Mouse (Mus musculus) myocyte (in vitro differentiated cells): ENCODE data around the gene Cdh11. TPM values are rescaled to one million over a fixed set of nuclear protein-coding genes. Genes with fewer than 3 reads are reported as not detected.

ENCODE experiments used
- H3K27me3 ChIP-seq: one replicate; pipeline ENCODE4 v1.6.1; 2011; ENCODE audit not compliant: control insufficient read depth, insufficient read depth, insufficient read length
- H3K36me3 ChIP-seq: one replicate; pipeline ENCODE4 v1.6.1; 2011; ENCODE audit not compliant: control insufficient read depth, insufficient read depth
- H3K4me2 ChIP-seq: one replicate; pipeline ENCODE4 v1.6.1; 2011; ENCODE audit warnings: low read depth, control low read depth
- H3K4me3 ChIP-seq: one replicate; pipeline ENCODE4 v1.5.1; 2011; ENCODE audit warnings: mild to moderate bottlenecking, control low read depth, moderate library complexity
- H3K79me2 ChIP-seq: one replicate; pipeline ENCODE4 v1.6.1; 2011; ENCODE audit not compliant: control insufficient read depth, insufficient read depth
- H3ac ChIP-seq: one replicate; pipeline ENCODE4 v1.6.1; 2011; ENCODE audit not compliant: control insufficient read depth, insufficient read length
- CEBPB ChIP-seq: IDR thresholded peaks from 2 replicates; pipeline ENCODE4 v1.6.1; 2011; ENCODE audit warnings: mild to moderate bottlenecking, moderate library complexity; ENCODE audit not compliant: poor library complexity, insufficient read depth, severe bottlenecking
- E2F4 ChIP-seq: IDR thresholded peaks from one replicate; pipeline ENCODE4 v1.6.1; 2011; ENCODE audit warnings: mild to moderate bottlenecking, control low read depth, moderate library complexity; ENCODE audit not compliant: insufficient read depth
- MAX ChIP-seq: IDR thresholded peaks from one replicate; pipeline ENCODE4 v1.6.1; 2011; ENCODE audit warnings: low read depth, mild to moderate bottlenecking, control low read depth
- MYOD1 ChIP-seq, 3 experiments: IDR thresholded peaks; one replicate each; pipeline ENCODE4 v1.6.1; 2011; ENCODE audit warnings: control low read depth in 2 of 3, low read depth in 2 of 3, mild to moderate bottlenecking in 2 of 3, moderate library complexity in 1 of 3; ENCODE audit not compliant: insufficient read length in 2 of 3, control insufficient read depth in 1 of 3
- MYOG ChIP-seq, 3 experiments: IDR thresholded peaks; one replicate each; pipeline ENCODE4 v1.6.1; 2011; ENCODE audit warnings: control low read depth in 2 of 3, low read depth in 2 of 3, mild to moderate bottlenecking in 2 of 3; ENCODE audit not compliant: insufficient read length in 2 of 3, control insufficient read depth in 1 of 3, insufficient read depth in 1 of 3
- POLR2A ChIP-seq: IDR thresholded peaks from one replicate; pipeline ENCODE4 v1.6.1; 2011; ENCODE audit warnings: low read depth, mild to moderate bottlenecking, control low read depth, moderate library complexity; ENCODE audit not compliant: insufficient read length
- POLR2AphosphoS2 ChIP-seq: IDR thresholded peaks from one replicate; pipeline ENCODE4 v1.6.1; 2011; ENCODE audit warnings: low read depth, control low read depth; ENCODE audit not compliant: insufficient read length
- REST ChIP-seq: IDR thresholded peaks from one replicate; pipeline ENCODE4 v1.6.1; 2011; ENCODE audit warnings: mild to moderate bottlenecking, control low read depth, moderate library complexity; ENCODE audit not compliant: insufficient read depth, insufficient read length
- SRF ChIP-seq: IDR thresholded peaks from one replicate; pipeline ENCODE4 v1.6.1; 2011; ENCODE audit warnings: low read depth; ENCODE audit not compliant: control insufficient read depth, insufficient read length
- TCF12 ChIP-seq: IDR thresholded peaks from one replicate; pipeline ENCODE4 v1.6.1; 2011; ENCODE audit warnings: mild to moderate bottlenecking, control low read depth; ENCODE audit not compliant: poor library complexity, insufficient read depth, severe bottlenecking
- TCF3 ChIP-seq: IDR thresholded peaks from one replicate; pipeline ENCODE4 v1.6.1; 2011; ENCODE audit warnings: low read depth, control low read depth; ENCODE audit not compliant: insufficient read length
- USF1 ChIP-seq: IDR thresholded peaks from one replicate; pipeline ENCODE4 v1.6.1; 2011; ENCODE audit warnings: low read depth, mild to moderate bottlenecking, control low read depth, moderate library complexity
- polyA plus RNA-seq: library from polyadenylated mRNA; unstranded; fragments of >200 nt; fragmentation: generic; extraction: Trizol; gene quantifications from one replicate; pipeline ENCODE4 v1.2.1, GENCODE M21; 2012; ENCODE audit warnings: missing spikeins

Cdh11 gene
- polyA plus RNA-seq, 1 experiment = 6.1 TPM

DNA sequence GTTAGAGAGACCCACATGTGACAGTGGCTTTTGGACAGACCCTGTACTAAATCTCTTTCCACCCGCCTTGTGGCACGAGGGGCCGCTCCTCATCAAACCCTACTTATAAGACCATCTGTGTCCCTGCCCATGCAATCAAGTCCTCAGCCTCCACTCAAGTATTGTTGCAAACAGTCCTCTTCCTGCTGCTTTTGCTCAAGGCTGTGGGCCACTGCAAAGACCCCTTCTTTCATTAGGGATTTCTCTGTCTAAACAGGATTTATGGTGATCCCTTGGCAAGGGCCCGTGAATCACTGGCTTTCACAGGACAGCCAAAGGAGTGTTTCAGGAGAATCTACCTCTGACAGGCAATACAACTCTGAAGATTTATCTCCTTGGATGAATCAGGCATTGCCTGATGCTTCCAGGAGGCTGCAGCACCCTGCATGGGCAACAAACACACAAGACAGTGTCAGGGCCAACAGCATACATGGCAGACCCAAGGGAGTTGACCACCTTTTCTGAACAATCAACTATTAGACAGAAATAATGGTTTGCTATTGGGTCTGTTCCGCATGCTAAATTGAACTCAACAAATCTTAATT, 43.3 kb downstream of the Cdh11 start:
- H3K4me2 ChIP-seq = no peak overlapping the region
- no peaks in the 10 kb centered on the region for H3K79me2 ChIP-seq
- TF ChIP-seq CEBPB = no peak
- TF ChIP-seq TCF12 = no peak
- TF ChIP-seq POLR2A = no peak
- no peak for TF ChIP-seq USF1
- no peak for TF ChIP-seq TCF3
- no peaks in the 10 kb centered on the region for H3K36me3 ChIP-seq
- no peak overlapping the region for H3ac ChIP-seq
- no peak overlapping the region for H3K4me3 ChIP-seq
- no peaks in the 10 kb centered on the region for H3K27me3 ChIP-seq

DNA sequence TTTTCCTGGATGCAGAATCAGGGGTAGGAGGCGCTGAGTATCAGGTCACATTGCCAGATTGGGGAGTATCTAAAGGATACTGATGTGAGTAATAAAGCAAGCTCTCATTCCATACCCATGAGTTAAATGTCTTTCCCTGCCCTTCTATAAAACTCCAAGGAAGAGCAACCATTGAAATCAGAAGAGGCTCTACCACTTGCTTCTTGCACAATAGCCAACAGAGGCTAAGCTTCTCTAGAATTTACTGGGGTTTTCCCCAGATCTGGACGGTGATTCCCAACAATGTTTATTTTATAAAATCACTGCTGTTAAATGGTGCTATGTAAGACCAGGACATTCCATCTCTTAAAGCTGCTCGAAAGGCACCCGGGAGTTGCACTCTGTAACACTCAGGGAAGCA, 44.5 kb downstream of the Cdh11 start:
- H3K36me3 ChIP-seq = no peaks in the 10 kb centered on the region
- H3K27me3 ChIP-seq = no peaks in the 10 kb centered on the region
- H3ac ChIP-seq = no peak overlapping the region
- H3K79me2 ChIP-seq = no peaks in the 10 kb centered on the region
- TF ChIP-seq POLR2A = no peak
- TF ChIP-seq REST = no peak
- TF ChIP-seq MYOG (IDR thresholded peaks at IDR 0.05; ENCODE audit: control insufficient read depth in 1 of 3, insufficient read depth in 1 of 3, insufficient read length in 2 of 3, low read depth in 2 of 3) = no peak
- no peak for TF ChIP-seq SRF
- no peak for TF ChIP-seq E2F4
- TF ChIP-seq CEBPB = no peak
- TF ChIP-seq TCF12 = no peak
- TF ChIP-seq MYOD1 (IDR thresholded peaks at IDR 0.05; ENCODE audit: control insufficient read depth in 1 of 3, insufficient read length in 2 of 3, low read depth in 2 of 3) = no peak
- TF ChIP-seq USF1 = no peak
- TF ChIP-seq TCF3 = no peak
- no peak for TF ChIP-seq POLR2AphosphoS2
- no peak for TF ChIP-seq MAX
- H3K4me3 ChIP-seq = no peak overlapping the region
- H3K4me2 ChIP-seq = no peak overlapping the region

DNA sequence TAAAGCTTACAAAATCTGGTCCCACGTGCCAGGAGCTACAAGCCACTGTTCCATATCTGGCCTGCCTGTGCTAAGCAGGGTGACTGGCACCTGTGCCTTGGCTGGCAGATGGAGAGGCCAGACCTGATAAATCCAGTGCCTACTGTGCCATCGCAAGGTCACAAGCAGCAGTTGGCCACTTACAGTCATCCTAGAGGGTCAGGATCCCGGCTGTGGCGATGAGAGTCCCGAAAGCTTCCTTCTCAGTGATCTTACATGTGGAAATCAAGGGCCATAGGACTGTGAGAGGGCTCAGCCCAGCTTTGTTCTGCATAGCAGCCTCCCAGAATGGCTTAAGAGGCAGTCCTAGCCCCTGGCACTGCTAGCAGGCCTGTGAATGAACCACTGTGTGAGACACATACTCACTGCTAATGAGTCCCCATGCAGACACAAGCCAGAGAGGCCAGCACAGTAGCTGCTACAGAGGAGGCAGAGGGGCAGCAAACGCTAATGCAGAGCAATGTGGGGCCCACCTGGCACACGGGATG, 46.4 kb downstream of the Cdh11 start:
- H3K4me2 ChIP-seq = no peak overlapping the region
- H3K36me3 ChIP-seq = no peaks in the 10 kb centered on the region
- H3K79me2 ChIP-seq = no peaks in the 10 kb centered on the region
- no peak overlapping the region for H3ac ChIP-seq
- no peaks in the 10 kb centered on the region for H3K27me3 ChIP-seq
- no peak overlapping the region for H3K4me3 ChIP-seq
- no peak for TF ChIP-seq SRF
- TF ChIP-seq MYOD1 (IDR thresholded peaks at IDR 0.05; ENCODE audit: control insufficient read depth in 1 of 3, insufficient read length in 2 of 3, low read depth in 2 of 3) = peak in 1 of 3 experiments; percentile 24

DNA sequence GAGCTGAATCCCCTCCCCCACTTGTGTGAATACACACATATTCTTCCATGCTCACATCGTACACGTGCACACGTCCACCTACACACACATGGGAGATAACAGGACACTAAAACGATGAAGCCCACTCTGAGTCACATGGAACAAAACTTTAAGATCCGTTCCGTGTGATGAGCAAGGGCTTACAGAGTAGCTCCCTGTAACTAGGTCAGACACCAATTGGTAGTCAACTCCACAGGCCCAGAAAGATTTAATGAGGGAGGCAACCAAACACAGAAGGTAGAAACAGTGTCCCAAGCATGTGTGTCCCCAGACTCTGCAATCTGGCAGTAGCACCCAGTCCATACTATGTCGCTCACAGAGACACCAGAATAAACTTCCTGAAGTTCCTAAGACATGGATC, 47.0 kb downstream of the Cdh11 start:
- H3K36me3 ChIP-seq = no peaks in the 10 kb centered on the region
- H3K4me3 ChIP-seq = no peak overlapping the region

DNA sequence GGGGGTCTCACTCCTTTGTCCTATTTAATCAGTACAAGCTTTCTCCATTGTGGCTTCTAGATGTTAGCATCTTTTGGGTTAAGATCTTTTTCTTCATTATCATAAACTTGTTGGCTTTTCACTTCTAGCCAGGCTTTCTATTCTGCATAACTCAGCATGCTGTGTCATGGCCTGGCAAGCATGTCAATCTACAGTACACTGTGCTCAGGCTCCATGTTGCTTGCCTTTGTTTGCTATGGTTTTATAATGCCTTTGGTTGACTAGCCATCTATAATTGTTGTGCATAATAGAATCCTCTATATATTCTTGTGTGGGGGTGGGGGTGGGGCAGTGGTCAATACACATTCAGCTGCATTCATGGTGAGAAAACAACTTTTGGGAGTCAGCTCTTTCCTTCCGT, 51.0 kb downstream of the Cdh11 start:
- Histone ChIP-seq H3K36me3 (no peaks in the 10 kb centered on the region), H3ac (no peak overlapping the region), H3K4me2 (no peak overlapping the region), H3K79me2 (no peaks in the 10 kb centered on the region), H3K4me3 (no peak overlapping the region), H3K27me3 (no peaks in the 10 kb centered on the region)
- TF ChIP-seq REST (no peak), MYOG (IDR thresholded peaks at IDR 0.05; ENCODE audit: control insufficient read depth in 1 of 3, insufficient read depth in 1 of 3, insufficient read length in 2 of 3, low read depth in 2 of 3) (no peak), MAX (no peak), SRF (no peak)

More for the DNA sequence above, 47.0 kb downstream of the Cdh11 start:
- TF ChIP-seq MAX (no peak), POLR2AphosphoS2 (no peak), TCF12 (no peak), TCF3 (no peak), SRF (no peak), MYOD1 (IDR thresholded peaks at IDR 0.05; ENCODE audit: control insufficient read depth in 1 of 3, insufficient read length in 2 of 3, low read depth in 2 of 3) (no peak), USF1 (no peak), REST (no peak), POLR2A (no peak), E2F4 (no peak), MYOG (IDR thresholded peaks at IDR 0.05; ENCODE audit: control insufficient read depth in 1 of 3, insufficient read depth in 1 of 3, insufficient read length in 2 of 3, low read depth in 2 of 3) (no peak), CEBPB (no peak)
- Histone ChIP-seq H3K4me2 (no peak overlapping the region), H3ac (no peak overlapping the region), H3K27me3 (no peaks in the 10 kb centered on the region), H3K79me2 (no peaks in the 10 kb centered on the region)
